Mouse (Mus musculus) lung, adult 2 months (tissue): Measurements from ENCODE around the gene Leng8.

Experiments used
- CTCF ChIP-seq: fragments of 200-500 bp; IDR thresholded peaks from 2 replicates; pipeline ENCODE4 v1.5.1; 2011; ENCODE audit warnings: mild to moderate bottlenecking, low read length, control low read depth; ENCODE audit not compliant: insufficient read depth
- POLR2A ChIP-seq: fragments of 200-500 bp; IDR thresholded peaks from 2 replicates; pipeline ENCODE4 v1.6.1; 2011; ENCODE audit warnings: low read depth, mild to moderate bottlenecking, control low read depth, low read length, borderline replicate concordance; ENCODE audit errors: extremely low read depth

DNA sequence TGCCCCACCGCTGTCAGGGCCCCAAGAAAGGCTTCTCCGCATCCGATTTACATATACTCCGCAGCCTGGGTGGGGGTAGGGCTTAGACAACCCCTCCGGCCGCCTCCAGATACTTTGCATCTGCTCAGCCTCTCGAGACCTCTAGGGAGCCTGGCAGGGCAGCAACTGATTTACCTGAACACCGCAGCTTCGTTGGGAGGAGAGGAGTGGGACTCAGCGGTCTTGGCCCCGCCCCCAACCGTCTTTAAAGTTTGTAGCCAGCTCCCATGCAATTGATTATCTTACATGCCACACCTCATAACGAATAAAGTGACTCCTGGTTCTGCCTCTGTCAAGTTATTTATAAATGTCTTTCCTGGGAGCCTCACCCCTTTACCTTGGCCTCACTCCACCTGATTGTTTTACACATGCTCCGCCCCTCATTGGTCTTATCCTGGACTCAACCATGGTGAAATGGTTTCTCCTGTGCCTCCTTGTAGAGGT is 13.3 kb downstream of the Leng8 start, which contains the start of gene Leng9:
- TF ChIP-seq CTCF (no peak), POLR2A (no peak)
